Mouse (Mus musculus): ENCODE data around the gene Eif1. TPM values are rescaled to one million over a fixed set of nuclear protein-coding genes. Genes with fewer than 3 reads are reported as not detected.
"Not testable (repeated sequence)": the region's sequence is repeated elsewhere in the genome, so short reads cannot be mapped to it uniquely, and the experiment has no call there.

Gene Eif1
- polyA plus RNA-seq, 1 experiment from 2014 or later = 1,752 TPM

DNA sequence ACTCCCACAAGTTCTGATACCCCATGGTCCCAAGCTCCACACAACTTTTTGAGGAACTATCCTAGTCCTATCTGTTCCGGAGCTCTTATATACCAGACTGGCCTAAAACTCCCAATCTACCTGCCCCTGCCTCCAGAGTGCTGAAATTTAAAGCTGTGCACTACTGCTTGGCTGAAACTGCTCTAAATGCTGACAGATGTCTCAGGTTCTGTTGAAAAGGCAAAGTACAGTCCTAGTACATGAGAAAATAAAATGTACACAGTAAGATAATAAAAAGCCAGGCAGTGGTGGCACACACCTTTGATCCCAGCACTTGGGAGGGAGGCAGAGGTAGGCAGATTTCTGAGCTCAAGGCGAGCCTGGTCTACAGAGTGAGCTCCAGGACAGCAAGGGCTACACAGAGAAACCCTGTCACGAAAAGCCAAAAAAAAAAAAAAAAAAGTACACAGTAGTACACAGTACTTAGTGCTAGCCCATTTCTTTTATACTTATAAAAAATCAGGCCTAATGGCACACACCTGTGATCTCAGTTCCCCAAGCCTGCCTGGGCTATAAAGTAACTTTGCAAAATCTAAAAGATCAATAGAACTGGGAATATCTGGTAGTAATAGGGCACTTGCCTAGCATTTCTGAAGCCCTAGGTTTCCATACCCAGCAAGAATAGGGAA is 3.0 kb downstream of the Eif1 start:
- Histone ChIP-seq H3K4me3 (ENCODE audit: low read depth, low read length) (no peak overlapping the region), H3K27me3 (ENCODE audit: insufficient read depth, low read length) (no peaks in the 10 kb centered on the region), H3K9ac (replicated peaks) (no peak overlapping the region), H3K4me2 (ENCODE audit: low read depth, low read length) (peak overlapping the region; percentile 61), H3K9me3 (ENCODE audit: low read length) (no peaks in the 10 kb centered on the region), H3K27ac (ENCODE audit: low read depth) (peak overlapping the region; percentile 7; the same call in 1 of the 2 replicates), H3K36me3 (replicated peaks; ENCODE audit: insufficient read depth, low read length) (peaks cover 18% of the 10 kb centered on the region), H3K4me1 (ENCODE audit: insufficient read depth) (peaks cover 16% of the 10 kb centered on the region)
- no peak for DNase-seq
- TF ChIP-seq EP300 (IDR thresholded peaks at IDR 0.05; ENCODE audit: low read depth) = no peak
- no peak for TF ChIP-seq CTCF (IDR thresholded peaks at IDR 0.05; ENCODE audit: low read depth)
- WGBS (ENCODE audit: insufficient replicate concordance) = 69% methylated on average over 3 of the region's 3 CpGs
- no peak for ATAC-seq

DNA sequence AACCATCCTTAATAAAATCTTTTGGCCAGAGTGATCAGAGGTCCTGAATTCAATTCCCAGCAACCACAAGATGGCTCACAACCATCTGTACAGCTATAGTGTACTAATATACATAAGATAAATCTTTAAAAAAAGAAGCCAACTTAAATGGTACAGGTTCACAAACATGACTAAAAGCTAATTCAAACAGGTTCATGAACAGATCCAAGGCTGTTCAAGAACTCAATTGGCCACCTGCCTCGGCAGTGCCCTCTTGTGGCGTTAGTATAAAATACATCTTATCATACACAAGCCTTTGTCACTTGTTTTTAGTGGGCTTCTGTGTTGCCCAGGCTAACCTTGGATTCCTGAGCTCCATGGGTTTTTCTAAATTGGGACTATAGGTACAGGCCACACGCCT is 3.9 kb downstream of the Eif1 start:
- ATAC-seq (no peak), DNase-seq (peak; percentile 73)
- H3K4me2 ChIP-seq (ENCODE audit: low read depth, low read length) = no peak overlapping the region
- TF ChIP-seq CTCF (IDR thresholded peaks at IDR 0.05; ENCODE audit: low read depth) (peak; percentile 90), EP300 (IDR thresholded peaks at IDR 0.05; ENCODE audit: low read depth) (no peak)
- no peak overlapping the region for H3K9ac ChIP-seq (replicated peaks)
- H3K9me3 ChIP-seq (ENCODE audit: low read length) = no peaks in the 10 kb centered on the region
- H3K36me3 ChIP-seq (replicated peaks; ENCODE audit: insufficient read depth, low read length) = peaks cover 18% of the 10 kb centered on the region
- 13% methylated on average over 3 of the region's 3 CpGs for WGBS (ENCODE audit: insufficient replicate concordance)
- peaks cover 9% of the 10 kb centered on the region for H3K4me1 ChIP-seq (ENCODE audit: insufficient read depth)
- H3K4me3 ChIP-seq (ENCODE audit: low read depth, low read length) = no peak overlapping the region
- no peak overlapping the region for H3K27ac ChIP-seq (ENCODE audit: low read depth)
- no peaks in the 10 kb centered on the region for H3K27me3 ChIP-seq (ENCODE audit: insufficient read depth, low read length)

DNA sequence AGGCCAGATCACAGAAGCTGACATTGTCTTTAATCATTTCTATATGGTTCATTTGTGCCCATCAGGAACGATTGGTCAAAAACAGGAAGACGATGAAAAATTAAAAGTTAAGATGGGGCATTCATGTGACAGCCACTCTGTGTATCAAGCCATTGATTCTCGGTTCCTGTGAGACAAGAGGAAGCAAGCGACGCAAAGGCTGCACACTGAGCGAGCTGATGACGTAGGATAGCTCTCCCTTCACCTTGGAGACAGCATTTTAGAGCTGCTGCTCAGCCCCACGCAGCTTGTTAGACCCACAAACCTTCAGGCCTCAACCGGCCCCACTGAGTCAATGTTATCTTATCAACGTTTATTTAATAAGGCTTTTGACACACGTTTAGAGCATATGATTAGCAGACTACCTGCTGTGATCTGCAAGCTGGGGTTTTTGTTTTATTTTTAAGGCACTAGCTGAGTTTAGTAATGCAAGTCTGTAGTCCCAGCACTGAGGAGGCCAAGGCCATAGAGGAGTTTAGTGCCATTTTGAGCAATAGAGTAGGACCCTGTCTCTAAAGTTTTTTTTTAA is 5.5 kb downstream of the Eif1 start:
- Histone ChIP-seq H3K36me3 (replicated peaks; ENCODE audit: insufficient read depth, low read length) (peaks cover 18% of the 10 kb centered on the region), H3K4me1 (ENCODE audit: insufficient read depth) (no peaks in the 10 kb centered on the region), H3K4me2 (ENCODE audit: low read depth, low read length) (no peak overlapping the region), H3K9me3 (ENCODE audit: low read length) (no peaks in the 10 kb centered on the region), H3K27ac (ENCODE audit: low read depth) (no peak overlapping the region), H3K27me3 (ENCODE audit: insufficient read depth, low read length) (no peaks in the 10 kb centered on the region), H3K9ac (replicated peaks) (no peak overlapping the region), H3K4me3 (ENCODE audit: low read depth, low read length) (no peak overlapping the region)
- no peak for DNase-seq
- no peak for ATAC-seq
- TF ChIP-seq CTCF (IDR thresholded peaks at IDR 0.05; ENCODE audit: low read depth) (no peak), EP300 (IDR thresholded peaks at IDR 0.05; ENCODE audit: low read depth) (no peak)
- WGBS (ENCODE audit: insufficient replicate concordance) = 73% methylated on average over 11 of the region's 11 CpGs

DNA sequence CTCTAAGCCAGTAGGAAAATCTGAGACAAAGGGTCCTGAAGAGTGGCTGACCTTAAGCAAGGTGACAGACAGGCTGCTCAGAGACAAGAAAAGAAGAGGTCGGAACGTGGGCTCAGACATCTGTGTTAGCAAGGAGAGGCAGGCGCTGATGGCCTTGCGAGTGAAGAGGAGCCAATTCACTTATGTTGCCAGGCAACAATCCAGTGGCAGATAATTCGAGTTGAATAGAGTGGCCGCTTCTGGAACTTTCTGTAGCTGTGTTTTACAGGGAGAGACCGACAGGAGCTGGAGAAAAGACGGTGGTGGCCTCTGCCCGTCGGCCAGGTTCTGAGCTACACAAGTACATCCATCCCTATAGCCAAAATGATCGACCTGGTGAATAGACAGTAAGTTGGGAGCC is 7.6 kb downstream of the Eif1 start:
- no peaks in the 10 kb centered on the region for H3K27me3 ChIP-seq (ENCODE audit: insufficient read depth, low read length)
- WGBS (ENCODE audit: insufficient replicate concordance) = 76% methylated on average over 11 of the region's 11 CpGs

DNA sequence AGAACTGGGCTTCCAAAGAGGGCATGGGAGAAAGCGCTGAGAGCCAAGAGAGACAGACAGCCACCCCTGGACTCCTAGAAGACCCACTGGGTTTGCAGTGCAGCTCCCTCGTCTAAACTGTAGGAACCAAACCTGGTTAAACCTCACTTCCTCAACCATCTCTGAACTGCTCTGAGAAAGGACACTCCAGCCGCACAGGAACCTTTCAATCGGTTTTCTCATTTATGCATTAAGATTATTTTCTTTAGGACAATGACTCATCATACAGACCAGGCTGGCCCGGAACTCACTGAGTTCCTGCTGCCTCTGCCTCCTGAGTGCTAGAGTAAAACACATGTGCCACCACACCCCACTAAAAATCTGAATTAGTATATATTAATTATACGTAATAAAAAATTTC is 8.1 kb downstream of the Eif1 start:
- no peaks in the 10 kb centered on the region; the same call in 1 of the 2 replicates for H3K4me1 ChIP-seq (ENCODE audit: insufficient read depth)
- H3K4me2 ChIP-seq (ENCODE audit: low read depth, low read length) = no peak overlapping the region
- DNase-seq (no peak), ATAC-seq (no peak)
- H3K27ac ChIP-seq (ENCODE audit: low read depth) = no peak overlapping the region
- no peaks in the 10 kb centered on the region for H3K9me3 ChIP-seq (ENCODE audit: low read length)
- no peak overlapping the region for H3K9ac ChIP-seq (replicated peaks)
- H3K36me3 ChIP-seq (replicated peaks; ENCODE audit: insufficient read depth, low read length) = peaks cover under 1% of the 10 kb centered on the region; the same call in 1 of the 2 replicates
- 56% methylated on average over 6 of the region's 6 CpGs for WGBS (ENCODE audit: insufficient replicate concordance)
- H3K4me3 ChIP-seq (ENCODE audit: low read depth, low read length) = no peak overlapping the region
- TF ChIP-seq CTCF (IDR thresholded peaks at IDR 0.05; ENCODE audit: low read depth) (no peak), EP300 (IDR thresholded peaks at IDR 0.05; ENCODE audit: low read depth) (no peak)
- H3K27me3 ChIP-seq (ENCODE audit: insufficient read depth, low read length) = no peaks in the 10 kb centered on the region

More for the DNA sequence above, 7.6 kb downstream of the Eif1 start:
- H3K4me1 ChIP-seq (ENCODE audit: insufficient read depth) = no peaks in the 10 kb centered on the region; the same call in 1 of the 2 replicates
- no peak for DNase-seq
- no peak overlapping the region for H3K4me3 ChIP-seq (ENCODE audit: low read depth, low read length)
- H3K4me2 ChIP-seq (ENCODE audit: low read depth, low read length) = no peak overlapping the region
- no peaks in the 10 kb centered on the region for H3K9me3 ChIP-seq (ENCODE audit: low read length)
- H3K9ac ChIP-seq (replicated peaks) = no peak overlapping the region
- no peak overlapping the region for H3K27ac ChIP-seq (ENCODE audit: low read depth)
- TF ChIP-seq CTCF (IDR thresholded peaks at IDR 0.05; ENCODE audit: low read depth) (no peak), EP300 (IDR thresholded peaks at IDR 0.05; ENCODE audit: low read depth) (no peak)
- no peak for ATAC-seq
- H3K36me3 ChIP-seq (replicated peaks; ENCODE audit: insufficient read depth, low read length) = peaks cover 5% of the 10 kb centered on the region

DNA sequence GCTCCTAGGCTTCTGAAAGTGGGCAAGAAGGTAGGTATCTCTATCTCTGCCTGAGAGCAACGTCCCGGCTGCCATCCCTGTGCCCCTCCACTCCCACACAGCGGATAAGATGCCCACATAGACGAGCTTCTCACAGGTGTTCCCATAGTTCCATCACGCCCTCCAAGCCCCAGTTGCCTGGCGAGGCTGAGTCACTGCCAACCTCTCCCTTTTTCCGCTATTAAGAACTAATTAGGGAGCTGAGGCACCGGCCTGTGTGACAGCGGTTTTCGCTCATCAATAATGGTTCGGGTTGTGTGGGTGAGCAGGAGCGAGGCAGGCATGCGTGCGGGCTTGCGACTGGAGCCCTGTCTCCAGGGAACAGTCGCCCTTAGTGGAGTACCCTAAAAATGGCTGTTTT is 10.6 kb downstream of the Eif1 start:
- Histone ChIP-seq H3K4me1 (ENCODE audit: insufficient read depth) (no peaks in the 10 kb centered on the region; the same call in 1 of the 2 replicates), H3K27me3 (ENCODE audit: insufficient read depth, low read length) (no peaks in the 10 kb centered on the region), H3K9ac (replicated peaks) (no peak overlapping the region), H3K9me3 (ENCODE audit: low read length) (no peaks in the 10 kb centered on the region), H3K27ac (ENCODE audit: low read depth) (no peak overlapping the region), H3K4me2 (ENCODE audit: low read depth, low read length) (no peak overlapping the region), H3K36me3 (replicated peaks; ENCODE audit: insufficient read depth, low read length) (no peaks in the 10 kb centered on the region), H3K4me3 (ENCODE audit: low read depth, low read length) (no peak overlapping the region)
- ATAC-seq (no peak), DNase-seq (no peak)
- 75% methylated on average over 16 of the region's 16 CpGs for WGBS (ENCODE audit: insufficient replicate concordance)
- no peak for TF ChIP-seq EP300 (IDR thresholded peaks at IDR 0.05; ENCODE audit: low read depth)
- no peak for TF ChIP-seq CTCF (IDR thresholded peaks at IDR 0.05; ENCODE audit: low read depth)

DNA sequence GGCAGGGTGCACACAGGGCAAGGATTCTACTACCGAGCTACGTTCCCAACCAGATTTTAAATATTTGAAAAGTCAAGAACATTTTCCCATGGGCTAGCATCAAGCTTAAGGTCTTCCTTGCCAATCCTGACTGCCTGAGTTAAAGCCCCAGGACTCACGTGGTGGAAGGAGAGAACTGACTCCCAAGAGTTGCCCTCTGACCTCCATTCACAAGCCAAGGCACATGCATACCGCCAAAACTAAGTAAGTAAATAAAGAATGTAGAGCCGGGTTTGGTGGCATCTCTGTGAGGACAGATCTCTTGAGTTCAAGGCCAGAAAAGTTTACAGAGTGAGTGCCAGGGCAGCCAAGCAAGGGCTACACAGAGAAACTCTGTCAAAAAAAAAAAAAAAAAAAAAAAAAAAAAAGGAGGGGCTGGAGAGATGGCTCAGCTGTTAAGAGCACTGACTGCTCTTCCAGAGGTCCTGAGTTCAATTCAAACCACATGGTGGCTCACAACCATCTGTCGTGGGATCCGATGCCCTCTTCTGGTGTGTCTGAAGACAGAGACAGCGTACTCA is 11.2 kb downstream of the Eif1 start:
- H3K4me3 ChIP-seq (ENCODE audit: low read depth, low read length); ATAC-seq; H3K27ac ChIP-seq (ENCODE audit: low read depth); H3K4me1 ChIP-seq (ENCODE audit: insufficient read depth); H3K9me3 ChIP-seq (ENCODE audit: low read length); H3K4me2 ChIP-seq (ENCODE audit: low read depth, low read length); H3K9ac ChIP-seq (replicated peaks); H3K27me3 ChIP-seq (ENCODE audit: insufficient read depth, low read length); H3K36me3 ChIP-seq (replicated peaks; ENCODE audit: insufficient read depth, low read length); DNase-seq: not testable (repeated sequence)
- WGBS (ENCODE audit: insufficient replicate concordance) = 59% methylated on average over 8 of the region's 8 CpGs
